Mouse (Mus musculus) layer of hippocampus, adult 2 months (tissue): ENCODE measurements around the gene Tnks2. TPM values are rescaled to one million over a fixed set of nuclear protein-coding genes. Genes with fewer than 3 reads are reported as not detected.
"Not testable (repeated sequence)": the region's sequence is repeated elsewhere in the genome, so short reads cannot be mapped to it uniquely, and the experiment has no call there.

ENCODE experiments used
- DNase-seq, 2 experiments: peaks; one replicate each; pipeline ENCODE4 v3.0.0; 2022; ENCODE audit warnings: low spot score in 2 of 2
- H3K27ac ChIP-seq: fragments of 200-600 bp; 2 replicates; pipeline ENCODE4 v1.8.1; 2022
- H3K4me3 ChIP-seq: fragments of 200-600 bp; 2 replicates; pipeline ENCODE4 v1.8.1; 2022; ENCODE audit warnings: mild to moderate bottlenecking
- CTCF ChIP-seq: fragments of 200-600 bp; conservative IDR thresholded peaks from 2 replicates; pipeline ENCODE4 v1.8.1; 2022; ENCODE audit warnings: antibody characterized with exemption, mild to moderate bottlenecking, moderate library complexity
- total RNA-seq, 2 experiments: library from RNA; stranded (reverse); gene quantifications; 2 replicates each; pipeline ENCODE4 v1.2.3; 2021

Gene Tnks2
- total RNA-seq, 2 experiments from 2014 or later = 123 TPM

GRCm38 (mm10) chr19:36809476-36810168 is 24.4 kb upstream of the Tnks2 start:
- Histone ChIP-seq H3K4me3 (no peak overlapping the region), H3K27ac (no peak overlapping the region)
- no peak for DNase-seq
- TF ChIP-seq CTCF = no peak

- Histone ChIP-seq H3K27ac (no peak overlapping the region), H3K4me3 (no peak overlapping the region)
- DNase-seq = no peak
- no peak for TF ChIP-seq CTCF
Measured at GRCm38 (mm10) chr19:36812011-36812410, 22.0 kb upstream of the Tnks2 start.

- TF ChIP-seq CTCF = peak; percentile 86
- Histone ChIP-seq H3K27ac (no peak overlapping the region), H3K4me3 (peak overlapping the region; percentile 33)
- peak; percentile 51 to 59 for DNase-seq
Measured at GRCm38 (mm10) chr19:36815396-36816271, 18.4 kb upstream of the Tnks2 start.

- DNase-seq = no peak
- no peak for TF ChIP-seq CTCF
- 0 out of 2 replicates have a peak overlapping the region, but pooled peaks have one; percentile 16 for H3K27ac ChIP-seq
- H3K4me3 ChIP-seq = peak overlapping the region; percentile 52
Measured at GRCm38 (mm10) chr19:36818141-36818885, 15.7 kb upstream of the Tnks2 start.

GRCm38 (mm10) chr19:36819199-36819598 is 14.8 kb upstream of the Tnks2 start:
- no peak for DNase-seq
- Histone ChIP-seq H3K4me3 (no peak overlapping the region), H3K27ac (no peak overlapping the region)
- no peak for TF ChIP-seq CTCF

GRCm38 (mm10) chr19:36820469-36820868 is 13.6 kb upstream of the Tnks2 start:
- no peak overlapping the region for H3K27ac ChIP-seq
- no peak for DNase-seq
- H3K4me3 ChIP-seq = no peak overlapping the region
- no peak for TF ChIP-seq CTCF

- not testable (repeated sequence) for H3K27ac ChIP-seq, H3K4me3 ChIP-seq, DNase-seq
Measured at GRCm38 (mm10) chr19:36821301-36821700, 12.7 kb upstream of the Tnks2 start.

- DNase-seq = no peak
- H3K27ac ChIP-seq = no peak overlapping the region
- TF ChIP-seq CTCF = no peak
Measured at GRCm38 (mm10) chr19:36822701-36823100, 11.3 kb upstream of the Tnks2 start.

GRCm38 (mm10) chr19:36827650-36828049 is 6.4 kb upstream of the Tnks2 start:
- no peak for TF ChIP-seq CTCF
- DNase-seq = no peak
- Histone ChIP-seq H3K4me3 (no peak overlapping the region), H3K27ac (no peak overlapping the region)

More at GRCm38 (mm10) chr19:36822701-36823100, 11.3 kb upstream of the Tnks2 start:
- no peak overlapping the region for H3K4me3 ChIP-seq

- TF ChIP-seq CTCF = no peak
- DNase-seq = no peak
- no peak overlapping the region for H3K4me3 ChIP-seq
- H3K27ac ChIP-seq = no peak overlapping the region
Measured at GRCm38 (mm10) chr19:36828322-36828721, 5.7 kb upstream of the Tnks2 start.

GRCm38 (mm10) chr19:36832951-36833787 is 863 bp upstream of the Tnks2 start:
- Histone ChIP-seq H3K27ac (peak overlapping the region; percentile 95), H3K4me3 (peak overlapping the region; percentile 90)
- no peak for TF ChIP-seq CTCF
- no peak for DNase-seq
